Mouse (Mus musculus) midbrain, embryonic 14.5 days (tissue): ENCODE measurements around the gene Hist1h2ac. TPM values are rescaled to one million over a fixed set of nuclear protein-coding genes. Genes with fewer than 3 reads are reported as not detected.
"Not testable (repeated sequence)": the region's sequence is repeated elsewhere in the genome, so short reads cannot be mapped to it uniquely, and the experiment has no call there.

ENCODE experiments used
- ATAC-seq: fragments of 200-750 bp; cut with Nextera tagmentation; 2 replicates; pipeline ENCODE4 v1.8.0; 2017; ENCODE audit warnings: moderate number of reproducible peaks, moderate library complexity; ENCODE audit not compliant: low FRiP score, low TSS enrichment
- DNase-seq: peaks from one replicate; pipeline ENCODE4 v3.0.0-alpha.2; 2015
- H3K27ac ChIP-seq: fragments of 300-500 bp; sonication (generic); replicated peaks from 2 replicates; pipeline ENCODE4 v1.5.1; 2014; ENCODE audit warnings: mild to moderate bottlenecking, low read depth, low read length, moderate library complexity
- H3K27me3 ChIP-seq: fragments of 300-500 bp; sonication (generic); 2 replicates; pipeline ENCODE4 v1.6.1; 2014; ENCODE audit warnings: low read length, control low read depth, mixed read lengths; ENCODE audit not compliant: control insufficient read depth, insufficient read depth
- H3K36me3 ChIP-seq: fragments of 300-500 bp; sonication (generic); 2 replicates; pipeline ENCODE4 v1.6.1; 2014; ENCODE audit warnings: low read length, control low read depth; ENCODE audit not compliant: control insufficient read depth, insufficient read depth
- H3K4me1 ChIP-seq: fragments of 300-500 bp; sonication (generic); 2 replicates; pipeline ENCODE4 v1.6.1; 2014; ENCODE audit warnings: mild to moderate bottlenecking, antibody characterized with exemption, low read length, control low read depth; ENCODE audit not compliant: control insufficient read depth, insufficient read depth
- H3K4me2 ChIP-seq: fragments of 300-500 bp; sonication (generic); 2 replicates; pipeline ENCODE4 v1.6.1; 2014; ENCODE audit warnings: mild to moderate bottlenecking, low read length, moderate library complexity
- H3K4me3 ChIP-seq: fragments of 300-500 bp; sonication (generic); replicated peaks from 2 replicates; pipeline ENCODE4 v1.5.1; 2014; ENCODE audit warnings: low read depth, low read length
- H3K9ac ChIP-seq: fragments of 300-500 bp; sonication (generic); replicated peaks from 2 replicates; pipeline ENCODE4 v1.6.1; 2014; ENCODE audit warnings: mild to moderate bottlenecking, low read length, moderate library complexity
- H3K9me3 ChIP-seq: fragments of 300-500 bp; sonication (generic); 2 replicates; pipeline ENCODE4 v1.6.1; 2016; ENCODE audit warnings: low read length, control low read depth, mixed read lengths; ENCODE audit not compliant: control insufficient read depth
- WGBS: fragments of 180-500 bp; shearing (Covaris S2); extraction: QIAGEN DNeasy Blood & Tissue Kit; methylation state at CpG from one replicate; pipeline ENCODE4 v1.1.7; 2014; 5-methylcytosine and 5-hydroxymethylcytosine counted together
- polyA plus RNA-seq: library from polyadenylated mRNA; unstranded; fragments of >200 nt; fragmentation: Nextera tagmentation; extraction: Ambion mirVana; gene quantifications from 2 replicates; pipeline ENCODE4 v1.2.1, GENCODE M21; 2014

The Hist1h2ac gene
- polyA plus RNA-seq, 1 experiment from 2014 or later, result 0.57 TPM

GRCm38 (mm10) chr13:23685121-23685861, 1.5 kb upstream of the Hist1h2ac start:
- Histone ChIP-seq H3K27ac (peak overlapping the region; percentile 93), H3K9ac (peak overlapping the region; percentile 53), H3K27me3 (no peaks in the 10 kb centered on the region), H3K36me3 (no peaks in the 10 kb centered on the region), H3K4me1 (peaks cover 22% of the 10 kb centered on the region), H3K4me3 (peak overlapping the region; percentile 48), H3K4me2 (peak overlapping the region; percentile 68), H3K9me3 (no peaks in the 10 kb centered on the region)
- DNase-seq (peak; percentile 32), ATAC-seq (no peak)
- 8% methylated on average over 15 of the region's 15 CpGs for WGBS

- H3K9me3 ChIP-seq, H3K36me3 ChIP-seq, H3K27me3 ChIP-seq: not testable (repeated sequence)
- DNase-seq, result peak; percentile 92
- H3K4me2 ChIP-seq, result peak overlapping the region; percentile 68
- WGBS, result under 1% methylated on average over 13 of the region's 37 CpGs
- H3K4me3 ChIP-seq, result peak overlapping the region; percentile 48
- H3K27ac ChIP-seq, result peak overlapping the region; percentile 93
- peaks cover 22% of the 10 kb centered on the region for H3K4me1 ChIP-seq
- H3K9ac ChIP-seq, result peak overlapping the region; percentile 53
- peak; percentile 31 for ATAC-seq
Measured at GRCm38 (mm10) chr13:23684295-23684945, 672 bp upstream of the Hist1h2ac start.

GRCm38 (mm10) chr13:23682947-23683754, 597 bp downstream of the Hist1h2ac start:
- DNase-seq, result peak; percentile 36
- not testable (repeated sequence) for H3K9me3 ChIP-seq, H3K36me3 ChIP-seq, H3K27me3 ChIP-seq
- H3K4me3 ChIP-seq, result peak overlapping the region; percentile 48
- H3K27ac ChIP-seq, result peak overlapping the region; percentile 78
- peak overlapping the region; percentile 34 for H3K9ac ChIP-seq
- peak; percentile 52; the same call in 1 of the 2 replicates for ATAC-seq
- WGBS, result 12% methylated on average over 12 of the region's 30 CpGs
- H3K4me1 ChIP-seq, result peaks cover 22% of the 10 kb centered on the region
- H3K4me2 ChIP-seq, result peak overlapping the region; percentile 68

GRCm38 (mm10) chr13:23682623-23682946, 1.2 kb downstream of the Hist1h2ac start:
- Histone ChIP-seq H3K4me1 (peaks cover 22% of the 10 kb centered on the region), H3K27ac (peak overlapping the region; percentile 78), H3K9me3 (no peaks in the 10 kb centered on the region), H3K4me3 (0 out of 2 replicates have a peak overlapping the region, but pooled peaks have one; percentile 48), H3K36me3 (no peaks in the 10 kb centered on the region), H3K27me3 (no peaks in the 10 kb centered on the region), H3K4me2 (peak overlapping the region; percentile 68), H3K9ac (peak overlapping the region; percentile 34; the same call in 1 of the 2 replicates)
- 54% methylated on average over 1 of the region's 1 CpGs for WGBS
- DNase-seq (no peak), ATAC-seq (no peak)

GRCm38 (mm10) chr13:23681990-23682582, 1.7 kb downstream of the Hist1h2ac start:
- no peaks in the 10 kb centered on the region for H3K27me3 ChIP-seq
- H3K9ac ChIP-seq, result no peak overlapping the region
- no peaks in the 10 kb centered on the region for H3K36me3 ChIP-seq
- no peak for DNase-seq
- H3K4me3 ChIP-seq, result no peak overlapping the region
- 92% methylated on average over 6 of the region's 6 CpGs for WGBS
- no peak for ATAC-seq
- H3K4me1 ChIP-seq, result peaks cover 22% of the 10 kb centered on the region
- H3K4me2 ChIP-seq, result no peak overlapping the region
- H3K9me3 ChIP-seq, result no peaks in the 10 kb centered on the region
- H3K27ac ChIP-seq, result no peak overlapping the region

- Histone ChIP-seq H3K9ac (no peak overlapping the region), H3K9me3 (no peaks in the 10 kb centered on the region), H3K4me3 (no peak overlapping the region), H3K4me2 (no peak overlapping the region), H3K4me1 (no peaks in the 10 kb centered on the region), H3K36me3 (no peaks in the 10 kb centered on the region), H3K27me3 (no peaks in the 10 kb centered on the region), H3K27ac (no peak overlapping the region)
- DNase-seq (no peak), ATAC-seq (no peak)
- WGBS, result 77% methylated on average over 3 of the region's 3 CpGs
Measured at GRCm38 (mm10) chr13:23662536-23662935, 21.2 kb downstream of the Hist1h2ac start.

- DNase-seq, result no peak
- Histone ChIP-seq H3K4me2 (no peak overlapping the region), H3K27ac (no peak overlapping the region), H3K9me3 (no peaks in the 10 kb centered on the region), H3K36me3 (no peaks in the 10 kb centered on the region), H3K4me3 (no peak overlapping the region), H3K27me3 (no peaks in the 10 kb centered on the region), H3K9ac (no peak overlapping the region), H3K4me1 (no peaks in the 10 kb centered on the region)
- WGBS, result 77% methylated on average over 6 of the region's 6 CpGs
- ATAC-seq, result no peak
Measured at GRCm38 (mm10) chr13:23659636-23660366, 23.9 kb downstream of the Hist1h2ac start.
